Mouse (Mus musculus) ZHBTc4 (cell line): ENCODE measurements around the gene Hspb7.

Source experiments
- DNase-seq: peaks from one replicate; pipeline ENCODE4 v3.0.0-alpha.2; 2011; ENCODE audit warnings: low read depth, low spot score

Hspb7 gene

GRCm38 (mm10) chr4:141468576-141468975 is 48.0 kb downstream of the Hspb7 start:
- no peak for DNase-seq

GRCm38 (mm10) chr4:141469343-141469742 is 48.8 kb downstream of the Hspb7 start:
- DNase-seq, result no peak

DNA sequence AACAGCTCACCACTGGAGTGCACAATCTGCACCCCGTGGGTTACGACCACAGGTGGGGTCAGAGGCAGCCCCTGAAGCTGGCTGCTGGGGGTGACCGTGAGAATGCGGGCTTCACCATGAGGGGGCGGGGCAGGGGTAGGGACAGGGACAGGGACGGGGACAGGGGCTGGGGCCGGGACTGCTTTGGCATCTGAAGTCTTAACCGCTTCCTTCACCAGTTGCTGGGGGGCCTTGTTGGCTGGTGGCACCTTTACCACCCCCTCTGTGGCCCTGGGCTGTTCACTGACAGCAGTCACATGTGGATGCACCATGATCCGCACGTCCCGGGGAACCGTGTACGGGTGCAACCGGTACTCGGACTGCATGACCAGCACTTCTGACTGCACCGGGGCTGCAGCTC is 50.9 kb downstream of the Hspb7 start:
- no peak for DNase-seq

DNA sequence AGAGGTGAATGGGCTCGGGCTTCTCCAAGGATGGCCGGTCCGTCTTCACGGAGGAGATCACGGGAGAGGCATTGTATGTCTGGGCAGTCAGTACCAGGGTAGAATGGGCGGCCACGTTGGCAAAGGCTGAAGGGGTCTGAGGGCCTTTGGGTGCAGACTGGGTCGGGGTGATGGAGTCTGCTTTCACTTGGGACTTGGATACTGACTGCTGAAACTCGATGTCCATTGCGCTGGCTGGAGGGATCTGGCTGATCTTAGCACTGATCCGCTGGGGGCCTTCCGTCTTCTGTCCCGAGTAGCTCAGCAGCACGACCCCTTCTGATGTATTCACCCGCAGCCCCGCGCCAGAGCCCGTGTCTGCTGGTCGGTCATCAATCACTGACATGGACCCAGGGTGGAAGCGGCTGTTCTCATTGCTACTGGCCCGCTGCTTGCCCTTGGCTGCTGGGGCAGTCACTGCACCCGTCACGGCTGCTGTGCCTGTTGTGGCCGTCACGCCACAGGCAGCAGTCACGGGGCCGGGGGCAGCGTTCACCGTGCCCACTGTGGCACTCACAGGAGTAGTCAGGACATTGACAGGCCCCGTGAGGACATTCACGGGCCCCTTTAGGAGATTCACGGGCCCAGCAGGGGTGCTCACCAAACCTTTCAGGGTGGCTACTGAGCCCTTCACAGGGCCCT is 52.2 kb downstream of the Hspb7 start:
- no peak for DNase-seq

- DNase-seq, result no peak
Observed at GRCm38 (mm10) chr4:141474431-141474830, 53.9 kb downstream of the Hspb7 start.
